Mouse (Mus musculus) myocyte (in vitro differentiated cells): ENCODE measurements around the gene Trhr2. TPM values are rescaled to one million over a fixed set of nuclear protein-coding genes. Genes with fewer than 3 reads are reported as not detected.

Source experiments
- H3K27me3 ChIP-seq: one replicate; pipeline ENCODE4 v1.6.1; 2011; ENCODE audit not compliant: control insufficient read depth, insufficient read depth, insufficient read length
- H3K36me3 ChIP-seq: one replicate; pipeline ENCODE4 v1.6.1; 2011; ENCODE audit not compliant: control insufficient read depth, insufficient read depth
- H3K4me2 ChIP-seq: one replicate; pipeline ENCODE4 v1.6.1; 2011; ENCODE audit warnings: low read depth, control low read depth
- H3K4me3 ChIP-seq: one replicate; pipeline ENCODE4 v1.5.1; 2011; ENCODE audit warnings: mild to moderate bottlenecking, control low read depth, moderate library complexity
- H3K79me2 ChIP-seq: one replicate; pipeline ENCODE4 v1.6.1; 2011; ENCODE audit not compliant: control insufficient read depth, insufficient read depth
- H3ac ChIP-seq: one replicate; pipeline ENCODE4 v1.6.1; 2011; ENCODE audit not compliant: control insufficient read depth, insufficient read length
- CEBPB ChIP-seq: IDR thresholded peaks from 2 replicates; pipeline ENCODE4 v1.6.1; 2011; ENCODE audit warnings: mild to moderate bottlenecking, moderate library complexity; ENCODE audit not compliant: poor library complexity, insufficient read depth, severe bottlenecking
- E2F4 ChIP-seq: IDR thresholded peaks from one replicate; pipeline ENCODE4 v1.6.1; 2011; ENCODE audit warnings: mild to moderate bottlenecking, control low read depth, moderate library complexity; ENCODE audit not compliant: insufficient read depth
- MAX ChIP-seq: IDR thresholded peaks from one replicate; pipeline ENCODE4 v1.6.1; 2011; ENCODE audit warnings: low read depth, mild to moderate bottlenecking, control low read depth
- MYOD1 ChIP-seq, 3 experiments: IDR thresholded peaks; one replicate each; pipeline ENCODE4 v1.6.1; 2011; ENCODE audit warnings: control low read depth in 2 of 3, low read depth in 2 of 3, mild to moderate bottlenecking in 2 of 3, moderate library complexity in 1 of 3; ENCODE audit not compliant: insufficient read length in 2 of 3, control insufficient read depth in 1 of 3
- MYOG ChIP-seq, 3 experiments: IDR thresholded peaks; one replicate each; pipeline ENCODE4 v1.6.1; 2011; ENCODE audit warnings: control low read depth in 2 of 3, low read depth in 2 of 3, mild to moderate bottlenecking in 2 of 3; ENCODE audit not compliant: insufficient read length in 2 of 3, control insufficient read depth in 1 of 3, insufficient read depth in 1 of 3
- POLR2A ChIP-seq: IDR thresholded peaks from one replicate; pipeline ENCODE4 v1.6.1; 2011; ENCODE audit warnings: low read depth, mild to moderate bottlenecking, control low read depth, moderate library complexity; ENCODE audit not compliant: insufficient read length
- POLR2AphosphoS2 ChIP-seq: IDR thresholded peaks from one replicate; pipeline ENCODE4 v1.6.1; 2011; ENCODE audit warnings: low read depth, control low read depth; ENCODE audit not compliant: insufficient read length
- REST ChIP-seq: IDR thresholded peaks from one replicate; pipeline ENCODE4 v1.6.1; 2011; ENCODE audit warnings: mild to moderate bottlenecking, control low read depth, moderate library complexity; ENCODE audit not compliant: insufficient read depth, insufficient read length
- SRF ChIP-seq: IDR thresholded peaks from one replicate; pipeline ENCODE4 v1.6.1; 2011; ENCODE audit warnings: low read depth; ENCODE audit not compliant: control insufficient read depth, insufficient read length
- TCF12 ChIP-seq: IDR thresholded peaks from one replicate; pipeline ENCODE4 v1.6.1; 2011; ENCODE audit warnings: mild to moderate bottlenecking, control low read depth; ENCODE audit not compliant: poor library complexity, insufficient read depth, severe bottlenecking
- TCF3 ChIP-seq: IDR thresholded peaks from one replicate; pipeline ENCODE4 v1.6.1; 2011; ENCODE audit warnings: low read depth, control low read depth; ENCODE audit not compliant: insufficient read length
- USF1 ChIP-seq: IDR thresholded peaks from one replicate; pipeline ENCODE4 v1.6.1; 2011; ENCODE audit warnings: low read depth, mild to moderate bottlenecking, control low read depth, moderate library complexity
- polyA plus RNA-seq: library from polyadenylated mRNA; unstranded; fragments of >200 nt; fragmentation: generic; extraction: Trizol; gene quantifications from one replicate; pipeline ENCODE4 v1.2.1, GENCODE M21; 2012; ENCODE audit warnings: missing spikeins

The Trhr2 gene
- polyA plus RNA-seq, 1 experiment, result not detected

- Histone ChIP-seq H3K27me3 (no peaks in the 10 kb centered on the region), H3ac (no peak overlapping the region), H3K4me3 (peak overlapping the region; percentile 17), H3K36me3 (no peaks in the 10 kb centered on the region), H3K79me2 (no peaks in the 10 kb centered on the region), H3K4me2 (peak overlapping the region; percentile 97)
- TF ChIP-seq POLR2AphosphoS2, result peak; percentile 78
- TF ChIP-seq SRF, result no peak
- peak; percentile 52 for TF ChIP-seq POLR2A
- no peak for TF ChIP-seq TCF3
- TF ChIP-seq TCF12, result no peak
- TF ChIP-seq CEBPB, result no peak
- TF ChIP-seq MAX, result no peak
- TF ChIP-seq MYOD1 (IDR thresholded peaks at IDR 0.05; ENCODE audit: control insufficient read depth in 1 of 3, insufficient read length in 2 of 3, low read depth in 2 of 3), result peak; percentile 28 to 73 (median 47)
Observed at GRCm38 (mm10) chr8:122342806-122343209, 17.7 kb downstream of the Trhr2 start.

- no peaks in the 10 kb centered on the region for H3K36me3 ChIP-seq
- H3K27me3 ChIP-seq, result no peaks in the 10 kb centered on the region
- no peak overlapping the region for H3K4me3 ChIP-seq
- no peaks in the 10 kb centered on the region for H3K79me2 ChIP-seq
- H3K4me2 ChIP-seq, result peak overlapping the region; percentile 97
- H3ac ChIP-seq, result no peak overlapping the region
- TF ChIP-seq MYOG (IDR thresholded peaks at IDR 0.05; ENCODE audit: control insufficient read depth in 1 of 3, insufficient read depth in 1 of 3, insufficient read length in 2 of 3, low read depth in 2 of 3) (peak in 1 of 3 experiments; percentile 70), TCF12 (peak; percentile 43), MYOD1 (IDR thresholded peaks at IDR 0.05; ENCODE audit: control insufficient read depth in 1 of 3, insufficient read length in 2 of 3, low read depth in 2 of 3) (peak in 2 of 3 experiments; percentile 38 to 61), POLR2AphosphoS2 (no peak)
Observed at GRCm38 (mm10) chr8:122342362-122342761, 18.2 kb downstream of the Trhr2 start.

GRCm38 (mm10) chr8:122341790-122342189 is 18.8 kb downstream of the Trhr2 start:
- Histone ChIP-seq H3K4me3 (no peak overlapping the region), H3ac (no peak overlapping the region), H3K27me3 (no peaks in the 10 kb centered on the region), H3K4me2 (peak overlapping the region; percentile 97), H3K36me3 (no peaks in the 10 kb centered on the region), H3K79me2 (no peaks in the 10 kb centered on the region)
- TF ChIP-seq SRF (no peak), REST (no peak), TCF12 (no peak), USF1 (no peak), MYOG (IDR thresholded peaks at IDR 0.05; ENCODE audit: control insufficient read depth in 1 of 3, insufficient read depth in 1 of 3, insufficient read length in 2 of 3, low read depth in 2 of 3) (no peak), TCF3 (no peak), CEBPB (no peak), POLR2AphosphoS2 (no peak), E2F4 (no peak), MYOD1 (IDR thresholded peaks at IDR 0.05; ENCODE audit: control insufficient read depth in 1 of 3, insufficient read length in 2 of 3, low read depth in 2 of 3) (no peak), MAX (no peak), POLR2A (no peak)

GRCm38 (mm10) chr8:122340761-122341160 is 19.8 kb downstream of the Trhr2 start:
- no peaks in the 10 kb centered on the region for H3K27me3 ChIP-seq
- H3K4me2 ChIP-seq, result no peak overlapping the region
- TF ChIP-seq USF1 (no peak), CEBPB (no peak), MAX (no peak), MYOG (IDR thresholded peaks at IDR 0.05; ENCODE audit: control insufficient read depth in 1 of 3, insufficient read depth in 1 of 3, insufficient read length in 2 of 3, low read depth in 2 of 3) (no peak), E2F4 (no peak), SRF (no peak), MYOD1 (IDR thresholded peaks at IDR 0.05; ENCODE audit: control insufficient read depth in 1 of 3, insufficient read length in 2 of 3, low read depth in 2 of 3) (no peak), POLR2AphosphoS2 (no peak), TCF3 (no peak), POLR2A (no peak), REST (no peak), TCF12 (no peak)
- H3K36me3 ChIP-seq, result no peaks in the 10 kb centered on the region
- no peaks in the 10 kb centered on the region for H3K79me2 ChIP-seq
- no peak overlapping the region for H3K4me3 ChIP-seq
- H3ac ChIP-seq, result no peak overlapping the region

- Histone ChIP-seq H3K27me3 (no peaks in the 10 kb centered on the region), H3K36me3 (no peaks in the 10 kb centered on the region), H3K4me2 (no peak overlapping the region)
Observed at GRCm38 (mm10) chr8:122338852-122339251, 21.7 kb downstream of the Trhr2 start.

More at GRCm38 (mm10) chr8:122338852-122339251, 21.7 kb downstream of the Trhr2 start:
- TF ChIP-seq TCF12 (no peak), USF1 (no peak), MYOG (IDR thresholded peaks at IDR 0.05; ENCODE audit: control insufficient read depth in 1 of 3, insufficient read depth in 1 of 3, insufficient read length in 2 of 3, low read depth in 2 of 3) (no peak), REST (no peak), MAX (no peak), POLR2AphosphoS2 (no peak), E2F4 (no peak), POLR2A (no peak), TCF3 (no peak), SRF (no peak), MYOD1 (IDR thresholded peaks at IDR 0.05; ENCODE audit: control insufficient read depth in 1 of 3, insufficient read length in 2 of 3, low read depth in 2 of 3) (no peak), CEBPB (no peak)
- no peak overlapping the region for H3ac ChIP-seq
- no peaks in the 10 kb centered on the region for H3K79me2 ChIP-seq
- no peak overlapping the region for H3K4me3 ChIP-seq
